Mouse (Mus musculus) lung, adult 18-20 months (tissue): ENCODE data around the gene Slc35f3.

Experiments
- DNase-seq, 2 experiments: peaks; one replicate each; pipeline ENCODE4 v3.0.0; 2022; ENCODE audit warnings: mixed read lengths in 2 of 2

The Slc35f3 gene

DNA sequence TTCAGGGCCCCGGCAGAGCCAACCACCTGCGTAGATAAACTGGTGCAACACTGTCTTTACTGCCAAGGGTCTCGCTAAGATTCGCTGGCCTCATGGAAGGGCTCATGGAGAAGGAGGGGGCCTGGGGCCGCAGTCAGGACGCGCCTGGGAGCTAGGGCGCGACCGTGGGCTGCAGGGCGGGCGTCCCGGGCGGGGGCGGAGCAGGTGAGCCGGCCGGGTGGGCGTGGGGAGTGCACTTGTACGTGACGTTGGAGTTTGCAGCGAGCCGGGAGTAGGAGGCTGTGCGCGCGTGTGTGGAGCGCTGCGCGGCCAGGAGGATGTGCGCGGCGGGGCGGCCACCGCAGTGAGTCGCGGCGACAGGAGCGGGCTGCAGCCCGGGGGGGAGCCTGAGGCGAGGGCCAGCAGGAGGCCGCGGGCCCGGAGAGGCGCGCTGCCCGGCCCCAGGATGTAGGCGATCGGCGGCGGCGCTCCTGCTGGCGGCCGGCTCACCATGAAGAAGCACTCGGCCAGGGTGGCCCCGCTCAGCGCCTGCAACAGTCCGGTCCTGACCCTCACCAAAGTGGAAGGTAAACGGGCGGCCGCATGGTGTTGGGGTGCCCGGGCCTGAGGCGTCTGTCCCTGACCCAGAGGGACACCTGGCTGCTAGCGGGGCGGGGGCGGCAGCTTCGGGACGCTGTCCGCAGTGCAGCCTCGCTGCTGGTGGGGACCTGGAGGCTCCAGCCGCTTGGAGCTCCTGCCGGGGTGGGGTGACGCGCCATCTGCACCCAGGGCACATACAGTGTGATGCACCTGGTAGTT, at the start of gene Slc35f3:
Gene Slc35f3, plus strand, starts transcription at position 263 of the 798 bp plus-strand sequence.
- DNase-seq, result peak; percentile 10 to 19

DNA sequence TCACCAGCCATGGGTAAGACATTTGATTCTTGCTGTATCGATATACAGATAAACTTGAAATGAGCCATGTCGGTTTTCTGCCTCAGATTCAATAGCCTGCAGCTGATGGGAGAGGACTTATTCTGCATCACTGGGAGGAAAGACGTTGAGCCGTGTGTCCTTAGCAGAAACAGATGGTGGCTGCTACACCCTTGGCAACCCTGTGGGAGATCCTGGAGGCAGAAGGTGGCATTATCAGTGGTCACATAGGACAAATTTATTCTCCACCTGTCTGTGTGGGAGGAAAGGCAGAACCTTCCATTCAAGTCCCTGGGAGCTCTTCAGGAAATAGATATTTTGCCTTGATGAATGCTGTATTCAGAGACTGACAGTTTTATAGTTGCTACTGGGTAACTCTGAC, 47.9 kb upstream of the Slc35f3 start:
- no peak for DNase-seq

DNA sequence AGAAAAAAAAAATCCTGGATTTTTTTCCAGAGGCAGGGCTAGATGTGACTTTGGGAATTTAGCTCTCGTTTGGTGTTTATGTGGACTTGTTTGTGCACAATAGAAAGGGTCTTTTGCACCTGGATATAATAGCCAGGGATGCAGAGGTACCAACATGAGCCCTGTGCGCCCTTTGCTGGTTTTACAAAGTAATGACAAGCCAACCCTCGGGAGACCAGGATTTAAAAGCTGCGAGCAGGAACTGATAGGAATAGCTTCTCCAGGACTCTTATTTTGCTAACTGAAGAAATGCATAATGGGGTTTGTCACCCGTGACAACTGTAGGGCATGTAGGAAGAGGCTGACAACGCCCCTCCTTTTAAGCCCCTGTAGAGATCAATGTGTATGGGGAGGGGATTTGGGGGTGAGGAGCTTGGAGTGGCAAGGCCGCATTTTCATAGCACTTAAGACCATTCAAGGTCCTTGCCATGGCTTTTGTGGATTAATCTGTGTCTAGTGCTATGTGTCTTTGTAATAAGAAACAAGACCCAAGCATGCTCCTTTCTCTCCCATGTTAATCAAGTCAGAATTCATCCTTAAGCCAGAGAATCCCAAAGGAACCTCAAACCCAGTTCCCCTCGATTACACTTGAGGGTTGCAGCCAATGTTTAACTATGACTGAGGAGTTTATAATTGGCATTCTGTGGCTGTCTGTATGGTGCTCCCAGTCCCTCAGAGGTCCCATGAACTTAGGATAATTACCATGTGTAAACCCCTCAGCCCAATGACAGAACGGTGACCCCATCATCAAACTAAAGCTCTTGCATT, 41.6 kb upstream of the Slc35f3 start:
- DNase-seq, result no peak

DNA sequence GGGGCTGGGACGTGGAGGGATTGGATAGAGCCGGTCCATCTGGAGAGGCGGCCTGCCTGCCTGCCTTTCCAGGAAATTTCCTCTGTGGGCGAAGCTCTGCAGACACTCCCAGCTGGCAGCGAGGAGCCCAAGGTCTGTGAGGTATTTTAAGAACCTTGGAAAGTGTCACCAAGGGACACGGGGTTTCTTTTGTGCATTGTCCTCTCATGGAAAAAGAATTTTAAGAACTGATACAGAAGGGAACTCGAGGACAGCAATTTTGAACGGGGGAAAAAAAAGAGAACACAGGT, 41.0 kb upstream of the Slc35f3 start:
- DNase-seq, result no peak

DNA sequence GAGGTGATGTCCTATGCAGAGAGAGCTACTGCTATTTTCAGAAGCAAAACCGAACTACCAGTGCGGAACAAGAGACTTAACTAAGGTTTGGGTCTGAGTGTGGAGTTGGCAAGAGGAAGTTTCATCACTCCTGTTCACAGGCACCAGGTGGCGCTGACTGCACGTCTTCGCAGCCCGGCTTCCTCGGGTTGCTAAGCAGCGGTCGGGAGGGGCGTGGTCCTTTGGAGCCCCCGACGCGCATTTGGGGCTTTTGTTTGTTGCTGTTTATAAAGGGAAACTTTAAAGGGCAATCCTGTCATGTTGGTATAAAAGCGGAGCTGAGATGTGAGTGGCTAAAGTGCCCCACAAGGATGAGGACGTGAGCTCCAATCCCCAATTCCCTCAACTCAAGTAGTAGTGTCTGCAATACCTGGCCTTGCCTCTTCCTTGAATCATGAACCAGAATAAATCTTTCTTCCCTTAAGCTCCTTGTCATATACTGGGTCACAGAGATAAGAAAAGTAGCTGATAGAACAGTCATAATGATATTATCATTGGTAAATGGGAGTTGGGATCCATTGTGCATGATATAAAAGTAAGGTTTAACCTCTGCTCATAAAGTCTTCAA, 40.1 kb upstream of the Slc35f3 start:
- peak; percentile 37 to 58 for DNase-seq

DNA sequence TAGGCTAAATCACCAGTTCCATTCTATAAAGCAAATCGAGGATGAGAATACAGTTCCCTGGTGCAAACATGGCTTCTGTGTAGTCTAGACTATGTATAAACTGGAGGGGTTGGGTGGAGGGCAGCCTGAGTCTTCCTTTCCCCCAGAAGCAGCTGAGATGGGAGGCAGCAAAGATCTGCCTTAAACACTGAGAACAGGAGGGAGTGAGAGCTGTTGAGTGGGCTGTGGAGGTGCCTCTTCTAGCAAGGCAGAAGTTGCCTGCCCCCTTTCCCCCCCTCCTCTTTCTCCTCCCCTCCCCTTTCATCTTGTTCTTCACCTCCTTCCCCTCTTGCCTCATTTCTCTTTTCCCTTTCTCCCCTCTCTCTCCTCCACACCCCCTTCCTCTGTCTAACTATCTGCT, 33.2 kb upstream of the Slc35f3 start:
- DNase-seq, result no peak

DNA sequence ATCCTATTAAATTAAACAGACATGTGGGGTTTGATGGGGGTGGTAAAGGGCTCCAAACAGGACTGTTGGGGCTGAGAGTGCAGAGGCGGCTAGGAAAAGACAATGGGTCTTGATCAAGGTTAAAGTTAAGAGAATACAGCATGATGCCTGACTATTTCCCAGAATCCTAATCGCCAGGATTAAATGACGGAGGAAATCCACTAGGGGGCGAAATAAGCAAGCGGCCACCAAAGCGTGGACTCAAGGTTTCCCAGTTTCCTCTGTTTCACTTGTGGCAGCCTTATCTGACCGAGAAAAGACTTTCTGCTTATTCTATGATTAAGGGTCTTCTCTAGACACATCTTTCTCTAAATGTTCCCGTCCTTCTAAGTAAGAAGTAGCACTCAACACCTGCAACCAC, 31.2 kb upstream of the Slc35f3 start:
- DNase-seq, result peak in 1 of 2 experiments; percentile 4

DNA sequence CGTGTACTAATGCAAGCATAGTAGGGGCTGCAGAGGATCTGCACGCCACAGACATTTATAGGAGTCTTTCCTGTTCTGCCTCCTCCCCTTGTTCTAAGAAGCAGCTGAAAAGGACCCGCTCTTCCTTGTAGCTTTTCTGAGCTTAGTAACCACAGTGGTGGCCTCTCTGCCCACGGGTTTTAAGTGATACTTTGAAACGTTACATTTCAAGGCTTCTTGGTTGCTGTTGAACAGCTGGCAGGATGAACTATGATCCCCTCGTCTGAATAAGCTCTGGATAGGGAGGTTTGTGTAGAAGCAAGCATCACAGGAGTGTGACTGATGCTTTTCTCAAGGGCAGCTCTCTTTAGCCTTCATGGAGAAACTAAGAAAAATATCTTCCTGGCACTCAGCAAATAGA, 28.6 kb upstream of the Slc35f3 start:
- DNase-seq, result no peak

DNA sequence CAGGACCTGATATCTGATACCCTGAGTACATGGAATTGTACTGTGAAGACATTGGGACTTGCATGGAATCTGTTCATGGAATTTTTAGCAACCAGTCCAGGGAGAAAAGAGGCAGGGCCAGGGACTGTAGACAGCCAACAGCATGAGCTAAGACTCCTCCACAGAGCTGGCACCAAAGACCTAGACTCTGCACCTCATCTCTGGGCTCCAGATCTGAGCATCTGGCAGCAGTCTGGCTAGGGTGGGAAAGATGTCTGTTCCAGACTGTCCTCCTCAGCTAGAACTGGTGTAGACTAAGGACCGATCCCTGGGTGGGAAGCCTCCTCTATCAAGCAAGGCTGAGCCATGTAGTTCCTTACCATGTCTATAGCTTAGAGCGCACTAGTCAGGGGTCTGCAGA, 25.9 kb upstream of the Slc35f3 start:
- no peak for DNase-seq

DNA sequence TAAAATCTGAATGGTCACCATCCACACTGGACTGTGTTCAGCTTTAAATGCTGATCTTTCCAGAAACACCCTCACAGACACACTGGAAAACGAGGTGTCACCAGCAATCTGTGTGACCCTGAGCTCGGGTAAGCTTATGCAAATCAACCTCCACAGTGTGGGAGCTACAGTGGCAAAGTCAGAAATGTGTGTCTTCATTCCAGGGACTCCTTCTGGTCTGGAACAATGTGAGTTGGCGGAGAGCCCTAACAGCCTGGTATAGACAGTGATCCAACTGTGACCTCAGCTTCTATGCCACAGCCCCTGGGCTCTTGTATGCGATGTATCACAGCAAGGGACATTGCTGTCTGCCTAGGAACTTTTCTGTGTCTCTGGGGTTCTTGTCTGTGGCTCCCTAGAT, 25.3 kb upstream of the Slc35f3 start:
- DNase-seq, result no peak

DNA sequence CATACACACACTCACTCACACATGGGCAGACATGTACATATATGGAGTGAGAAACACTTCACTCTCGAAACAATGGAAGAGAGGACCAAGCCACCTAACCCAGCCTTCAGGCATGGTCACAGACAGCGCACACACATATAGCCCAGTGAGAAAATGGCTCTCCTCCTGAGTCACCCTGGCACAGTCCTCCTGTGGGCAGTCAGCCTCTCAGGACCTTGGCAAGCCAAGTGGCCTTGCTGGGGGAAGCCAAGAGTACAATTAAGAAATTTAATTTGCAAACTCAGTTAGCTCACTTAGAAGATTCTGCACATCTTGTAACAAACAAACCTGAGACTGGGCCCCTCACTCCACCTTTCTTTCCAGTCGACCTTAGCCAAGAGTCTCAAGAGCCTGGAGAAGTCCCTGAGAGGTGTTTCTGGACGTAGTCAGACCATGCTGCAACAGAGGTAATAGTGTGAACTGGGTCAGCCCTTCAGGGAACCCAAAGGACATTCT, 23.4 kb upstream of the Slc35f3 start:
- DNase-seq, result no peak

DNA sequence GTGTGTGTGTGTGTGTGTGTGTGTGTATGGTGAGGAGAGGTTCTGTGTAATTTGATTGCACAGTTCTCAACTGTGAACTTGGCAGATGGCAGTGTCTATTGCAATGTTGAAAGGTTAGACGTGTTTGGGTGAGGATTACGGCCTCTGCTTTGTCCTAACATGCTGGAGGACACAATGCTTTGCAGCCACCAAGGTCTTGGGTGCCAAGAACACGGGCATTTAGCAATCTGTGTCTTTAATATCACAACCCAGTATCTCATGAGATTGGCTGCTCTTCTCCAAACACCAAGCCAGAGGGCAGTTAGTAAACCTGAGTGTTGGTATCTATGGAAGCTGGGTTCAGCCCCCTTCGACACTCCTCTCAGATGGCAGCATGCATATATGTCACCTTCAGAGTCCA, 22.5 kb upstream of the Slc35f3 start:
- DNase-seq, result no peak

DNA sequence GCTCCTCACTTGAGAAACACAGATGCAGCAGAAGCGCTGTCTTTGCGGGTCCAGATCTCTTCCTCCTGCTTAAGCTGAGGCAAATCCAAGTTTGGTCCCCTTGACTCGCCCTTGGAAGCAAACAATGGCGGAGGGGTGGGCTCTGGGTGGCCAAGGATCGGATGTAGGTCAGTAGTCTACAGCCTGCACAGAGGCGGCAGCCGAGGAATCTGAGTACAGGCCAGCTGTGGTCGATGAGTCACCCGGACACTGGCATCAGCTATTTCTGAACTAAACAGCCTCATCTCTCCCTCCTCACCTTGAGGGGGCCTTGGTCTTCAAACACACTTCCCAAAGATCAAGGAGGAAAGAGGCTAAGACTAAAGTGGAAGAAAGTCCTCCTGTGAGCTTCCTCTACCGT, 6.4 kb upstream of the Slc35f3 start:
- DNase-seq, result no peak

DNA sequence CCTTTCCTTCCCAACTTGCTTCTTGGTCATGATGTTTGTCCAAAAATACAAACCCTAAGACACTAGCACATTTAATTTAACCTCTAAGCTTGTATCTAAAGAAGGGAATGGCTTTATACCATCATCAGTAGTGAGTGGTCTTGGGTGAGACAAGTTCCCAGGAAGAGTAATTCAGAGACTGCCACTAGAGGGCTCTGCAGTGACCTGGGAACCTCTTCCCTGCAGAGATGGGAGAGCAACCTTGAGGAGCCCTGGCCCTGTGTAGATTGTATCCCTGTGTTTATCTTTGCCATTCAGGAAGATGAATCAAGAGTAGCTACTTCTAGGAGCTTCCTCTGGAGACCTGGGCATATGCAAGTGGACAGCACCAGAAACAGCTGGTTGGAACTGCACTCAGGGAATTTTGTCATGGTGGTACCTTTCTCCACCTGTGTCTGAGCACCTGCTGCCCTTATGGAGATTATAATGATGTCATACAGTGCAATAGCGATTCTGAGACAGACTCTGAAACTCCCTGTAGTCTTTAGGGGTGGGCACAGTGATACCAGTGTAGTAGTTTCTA, 993 bp upstream of the Slc35f3 start:
- peak in 1 of 2 experiments; percentile 37 for DNase-seq

DNA sequence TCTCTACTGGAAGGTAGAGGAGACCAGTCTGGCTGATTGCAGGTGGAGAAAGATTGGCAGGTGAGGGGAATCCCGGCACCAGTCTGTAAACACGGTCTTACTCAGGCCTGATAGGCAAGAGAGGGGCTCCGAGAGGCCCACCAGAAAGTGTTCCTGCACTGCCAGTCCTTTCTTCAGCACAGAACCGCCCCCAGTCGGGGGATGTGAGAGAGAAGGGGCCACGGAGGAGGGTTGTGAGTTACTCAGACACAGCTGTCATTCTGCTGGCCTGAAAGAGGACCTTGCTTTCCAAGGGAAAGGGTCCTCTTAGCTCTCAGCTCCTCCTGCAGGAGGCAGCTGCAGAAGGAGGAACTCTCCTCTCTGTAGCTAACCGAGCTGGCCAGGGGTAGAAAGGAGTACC, 975 bp downstream of the Slc35f3 start:
- DNase-seq, result no peak

DNA sequence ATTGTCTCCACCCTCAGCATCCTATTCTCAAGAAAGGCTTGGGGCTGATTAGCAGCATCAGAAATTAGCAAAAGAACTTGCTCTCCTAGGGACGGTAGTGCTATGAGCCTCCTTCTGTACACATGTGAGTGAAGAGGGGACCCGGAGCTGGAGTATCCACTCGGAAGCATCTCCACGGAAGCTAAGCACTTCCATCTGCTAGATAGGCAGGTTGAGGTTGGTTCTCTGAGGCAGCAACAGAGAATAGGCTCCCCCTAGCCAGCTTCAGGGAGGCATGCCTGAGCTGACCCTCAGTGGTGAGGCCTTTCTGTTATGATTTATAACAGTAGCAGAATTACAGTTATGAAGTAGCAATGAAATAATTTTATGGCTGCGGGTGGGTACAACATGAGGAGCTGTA, 2.0 kb downstream of the Slc35f3 start:
- no peak for DNase-seq

DNA sequence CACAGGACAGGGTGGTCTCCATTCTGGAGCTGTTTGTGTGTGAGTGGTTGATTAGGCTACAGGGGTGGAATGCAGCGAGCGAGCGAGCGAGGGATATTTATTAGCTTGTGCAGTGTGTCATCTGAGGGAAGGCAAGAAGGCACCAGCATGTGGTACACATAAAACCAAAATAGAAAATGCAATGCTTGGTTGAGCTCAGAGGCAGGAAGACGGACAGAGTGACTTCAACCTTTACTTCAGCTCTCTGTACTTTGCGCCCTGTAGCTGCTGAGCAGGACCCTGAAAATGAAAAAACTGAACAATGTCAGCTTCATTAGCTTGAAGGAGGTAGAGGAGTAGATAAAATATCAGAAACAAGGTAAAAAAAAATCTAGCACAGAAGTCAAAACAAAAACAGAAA, 3.2 kb downstream of the Slc35f3 start:
- DNase-seq, result no peak

DNA sequence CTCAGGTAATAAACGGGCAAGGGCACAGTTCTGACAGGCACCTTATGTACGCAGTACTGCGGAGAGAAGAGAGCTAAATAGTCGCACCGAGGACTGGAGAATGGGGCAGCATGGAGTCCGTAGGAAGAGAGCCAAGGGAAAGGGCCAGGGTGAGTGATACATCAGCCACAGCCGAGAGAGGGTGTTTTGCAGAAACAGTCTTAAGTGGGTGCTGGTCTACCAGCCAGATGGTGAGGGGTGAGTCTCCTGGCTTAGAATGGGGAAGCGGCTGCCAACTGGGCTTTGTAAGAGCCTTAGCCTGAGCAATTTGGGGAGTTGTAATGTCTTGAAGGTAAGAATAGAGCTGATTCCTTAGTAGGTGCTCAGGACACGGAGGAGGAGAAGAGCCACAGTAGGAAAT, 8.8 kb downstream of the Slc35f3 start:
- DNase-seq, result no peak

DNA sequence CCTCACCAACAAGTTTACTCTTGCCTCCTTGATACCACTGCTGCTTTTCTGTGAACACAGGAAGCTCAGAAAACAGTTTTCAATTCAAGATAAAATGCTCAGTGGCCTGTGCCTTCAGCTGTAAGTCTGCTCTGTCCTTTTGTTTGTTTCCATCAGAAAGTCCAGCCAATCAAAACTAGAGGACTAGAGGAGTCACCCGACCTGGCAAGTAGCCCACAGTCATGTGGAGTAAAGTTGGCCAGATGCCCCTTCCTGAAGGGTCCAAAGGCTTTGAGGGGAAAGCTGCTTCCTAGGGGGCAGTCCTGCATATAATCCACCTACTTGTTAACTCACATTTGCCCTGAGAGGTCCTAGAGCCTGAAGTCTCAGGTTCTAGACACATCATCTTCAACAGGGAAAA, 10.7 kb downstream of the Slc35f3 start:
- peak; percentile 22 to 45 for DNase-seq

DNA sequence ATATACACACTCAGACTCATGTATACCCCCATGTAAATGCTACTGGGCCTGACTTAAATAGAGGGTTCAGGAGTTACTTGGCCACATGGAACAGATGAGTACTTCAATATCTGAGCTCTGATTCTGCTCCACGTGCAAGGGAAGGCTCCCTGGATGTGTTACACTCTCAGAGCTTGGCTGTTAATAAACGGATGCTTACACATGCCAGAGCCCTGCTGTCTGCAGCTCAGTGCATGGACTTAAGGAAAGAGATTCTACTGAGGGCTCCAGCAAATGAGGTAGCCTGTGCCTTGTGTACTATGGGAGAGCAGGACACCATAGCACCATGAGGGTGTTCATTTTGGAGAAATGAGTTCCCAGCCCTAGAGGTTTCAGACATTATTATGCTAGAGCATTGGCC, 26.6 kb downstream of the Slc35f3 start:
- no peak for DNase-seq

DNA sequence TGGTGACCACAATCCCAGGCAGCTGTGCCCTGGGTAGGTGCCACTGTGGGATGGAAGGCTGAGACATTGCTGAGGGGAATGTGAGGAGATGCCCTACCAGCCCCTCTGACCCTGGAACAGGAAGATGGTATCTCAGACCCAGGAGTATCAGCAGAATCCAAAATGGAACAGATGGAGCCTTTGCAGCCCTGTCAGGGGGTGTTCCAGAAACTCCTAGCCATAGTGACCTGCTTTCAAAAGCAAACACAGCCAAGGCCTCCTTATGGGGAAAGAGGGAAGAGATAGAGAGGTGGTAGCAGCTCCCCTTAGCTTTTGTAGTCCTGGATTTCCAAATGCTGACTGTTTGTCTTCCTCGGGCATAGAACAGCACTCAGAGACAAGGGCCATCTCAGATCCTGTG, 27.8 kb downstream of the Slc35f3 start:
- DNase-seq, result no peak

DNA sequence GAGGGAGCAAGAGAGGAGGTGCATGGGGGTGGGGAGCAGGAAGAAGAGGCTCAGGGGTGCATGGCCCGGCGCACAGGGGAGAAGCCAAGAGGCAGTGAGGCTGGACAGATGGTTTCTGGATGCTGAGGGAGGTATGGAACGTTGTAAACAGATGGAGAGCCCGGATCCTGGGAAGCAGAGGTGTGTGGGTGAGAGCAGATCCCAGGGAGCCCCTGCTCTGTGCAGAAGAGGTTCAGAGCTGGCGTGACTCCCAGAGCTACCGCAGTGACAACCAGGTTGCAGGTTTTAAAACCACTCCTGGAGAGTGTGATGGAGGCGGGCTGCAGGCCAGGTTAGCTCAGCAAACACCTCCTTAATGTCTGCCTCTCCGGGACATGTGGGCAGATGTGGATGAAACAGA, 28.4 kb downstream of the Slc35f3 start:
- DNase-seq, result no peak

DNA sequence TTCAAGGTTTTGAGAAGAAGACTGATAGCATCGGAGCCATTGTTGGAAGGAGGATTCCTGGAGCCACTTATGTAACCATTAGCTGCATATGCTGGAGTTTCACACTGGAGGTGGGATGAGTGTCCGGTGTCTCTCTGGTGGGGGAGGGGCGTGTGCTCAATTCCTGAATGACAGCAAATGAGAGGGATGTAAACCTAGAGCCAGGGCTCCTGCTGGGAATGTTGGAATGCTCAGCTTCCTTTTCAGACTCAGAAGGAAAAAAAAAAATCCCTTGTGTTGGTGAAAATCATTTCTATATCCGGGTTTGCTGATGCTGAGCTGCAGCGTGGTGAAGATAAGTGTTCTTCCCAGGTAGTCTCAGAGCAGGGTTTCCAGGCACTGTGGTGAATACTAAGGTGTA, 29.4 kb downstream of the Slc35f3 start:
- DNase-seq, result no peak

DNA sequence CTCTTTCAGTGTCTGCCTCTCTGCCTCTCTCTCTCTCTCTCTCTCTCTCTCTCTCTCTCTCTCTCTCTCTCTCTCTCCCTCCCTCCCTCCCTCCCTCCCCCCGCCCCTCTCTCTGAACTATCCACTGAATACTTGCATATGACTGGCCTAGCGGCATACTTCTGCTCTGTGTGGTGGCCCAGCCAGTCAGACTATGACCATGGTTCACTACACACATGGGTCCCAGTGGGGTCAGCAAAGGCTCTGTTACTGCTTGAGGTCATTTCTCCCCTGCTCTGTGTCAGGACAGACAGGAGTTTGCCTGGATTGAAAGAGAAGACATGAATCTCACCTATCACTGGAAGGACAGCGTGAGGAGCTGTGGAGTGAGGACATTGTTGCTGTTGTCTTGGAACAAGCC, 40.5 kb downstream of the Slc35f3 start:
- DNase-seq, result no peak
